Mouse (Mus musculus): ENCODE measurements around the gene Lyrm1.

DNA sequence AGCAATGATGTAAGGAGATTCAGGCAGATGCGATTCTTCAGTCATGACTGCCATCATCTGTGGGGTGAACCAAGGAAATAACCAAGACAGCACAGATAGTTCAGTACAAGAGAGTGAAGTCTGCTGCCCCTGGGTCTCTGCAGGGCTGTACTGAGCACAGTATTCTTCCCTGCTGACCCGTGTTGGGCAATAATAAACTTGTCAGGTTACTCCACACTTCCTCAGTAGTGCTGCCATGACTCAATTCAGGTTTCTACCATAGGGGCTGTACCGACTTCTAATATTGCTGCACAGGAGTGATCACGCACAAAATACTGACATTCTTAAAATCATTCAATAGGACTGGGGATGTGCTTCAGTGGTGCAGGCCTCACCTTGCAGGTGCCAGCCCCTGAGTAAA, 16.5 kb upstream of the Lyrm1 start:
- no peak for TF ChIP-seq CTCF (IDR thresholded peaks at IDR 0.05; ENCODE audit: extremely low read depth, insufficient read depth, low read length)
- TF ChIP-seq POLR2A (IDR thresholded peaks at IDR 0.05; ENCODE audit: extremely low read depth, insufficient read depth, low read length) = no peak

All from cortical plate, adult 2 months (tissue).